Mouse (Mus musculus): ENCODE measurements at regions not wholly inside any gene's neighbourhood (a gene's known extent, or its start where the extent isn't known, plus 50 kb on each side); places are given as distances from the start of the nearest gene placed in this dataset.

- DNase-seq (ENCODE audit: low spot score) = no peak
Measured at GRCm38 (mm10) chr12:45442474-45442873, 368.0 kb upstream of the Stxbp6 start.

- DNase-seq (ENCODE audit: low spot score) = no peak
Measured at GRCm38 (mm10) chr12:45439745-45440144, 365.2 kb upstream of the Stxbp6 start.

- DNase-seq (ENCODE audit: low spot score) = no peak
Measured at GRCm38 (mm10) chr12:45437271-45437670, 362.8 kb upstream of the Stxbp6 start.

GRCm38 (mm10) chr12:45399436-45399835 is 324.9 kb upstream of the Stxbp6 start:
- DNase-seq (ENCODE audit: low spot score) = no peak

- DNase-seq (ENCODE audit: low spot score) = no peak
Measured at GRCm38 (mm10) chr12:45384864-45385263, 310.4 kb upstream of the Stxbp6 start.
